Mouse (Mus musculus) megakaryocyte, embryonic 14.5 days (primary cell): ENCODE measurements around the gene Cyp27a1.

Experiments used
- FLI1 ChIP-seq: IDR thresholded peaks from 2 replicates; pipeline ENCODE4 v1.6.1; 2012; ENCODE audit warnings: low read length, inconsistent platforms, mixed read lengths
- GATA1 ChIP-seq: IDR thresholded peaks from 3 replicates; pipeline ENCODE4 v1.6.1; 2012; ENCODE audit warnings: mixed read lengths, low read length, inconsistent platforms, borderline replicate concordance

GRCm38 (mm10) chr1:74693891-74694583 is 19.3 kb upstream of the Cyp27a1 start:
- TF ChIP-seq GATA1 (no peak), FLI1 (no peak)
